Mouse (Mus musculus): ENCODE measurements around the gene Ephb3. TPM values are rescaled to one million over a fixed set of nuclear protein-coding genes. Genes with fewer than 3 reads are reported as not detected.
"Not testable (repeated sequence)": the region's sequence is repeated elsewhere in the genome, so short reads cannot be mapped to it uniquely, and the experiment has no call there.

Ephb3 gene
- total RNA-seq (2021) = 10 to 100 TPM in 1 of 2 experiments, 1 to 10 TPM in 1; 6.1 to 11.8 TPM
- long read RNA-seq, experiment 1, full-length matches to known transcripts = 18 of 25 reads
- long read RNA-seq, experiment 1, partial matches to known transcripts = 4 of 25 reads
- long read RNA-seq, experiment 1, other reads (novel, unspliced or antisense) = 3 of 25 reads
- long read RNA-seq, experiment 2, full-length matches to known transcripts = 5 of 10 reads
- long read RNA-seq, experiment 2, partial matches to known transcripts = 2 of 10 reads
- long read RNA-seq, experiment 2, other reads (novel, unspliced or antisense) = 3 of 10 reads

- peak; percentile 99 for DNase-seq
Observed at GRCm38 (mm10) chr16:21204367-21205092, at the start of gene Ephb3. Gene Ephb3 (plus strand): TSS chr16:21204755.

- DNase-seq = not testable (repeated sequence)
Observed at GRCm38 (mm10) chr16:21156261-21156660, 48.3 kb upstream of the Ephb3 start.

GRCm38 (mm10) chr16:21159226-21159625, 45.3 kb upstream of the Ephb3 start:
- DNase-seq = not testable (repeated sequence)

GRCm38 (mm10) chr16:21163423-21163822, 41.1 kb upstream of the Ephb3 start:
- DNase-seq = not testable (repeated sequence)

DNA sequence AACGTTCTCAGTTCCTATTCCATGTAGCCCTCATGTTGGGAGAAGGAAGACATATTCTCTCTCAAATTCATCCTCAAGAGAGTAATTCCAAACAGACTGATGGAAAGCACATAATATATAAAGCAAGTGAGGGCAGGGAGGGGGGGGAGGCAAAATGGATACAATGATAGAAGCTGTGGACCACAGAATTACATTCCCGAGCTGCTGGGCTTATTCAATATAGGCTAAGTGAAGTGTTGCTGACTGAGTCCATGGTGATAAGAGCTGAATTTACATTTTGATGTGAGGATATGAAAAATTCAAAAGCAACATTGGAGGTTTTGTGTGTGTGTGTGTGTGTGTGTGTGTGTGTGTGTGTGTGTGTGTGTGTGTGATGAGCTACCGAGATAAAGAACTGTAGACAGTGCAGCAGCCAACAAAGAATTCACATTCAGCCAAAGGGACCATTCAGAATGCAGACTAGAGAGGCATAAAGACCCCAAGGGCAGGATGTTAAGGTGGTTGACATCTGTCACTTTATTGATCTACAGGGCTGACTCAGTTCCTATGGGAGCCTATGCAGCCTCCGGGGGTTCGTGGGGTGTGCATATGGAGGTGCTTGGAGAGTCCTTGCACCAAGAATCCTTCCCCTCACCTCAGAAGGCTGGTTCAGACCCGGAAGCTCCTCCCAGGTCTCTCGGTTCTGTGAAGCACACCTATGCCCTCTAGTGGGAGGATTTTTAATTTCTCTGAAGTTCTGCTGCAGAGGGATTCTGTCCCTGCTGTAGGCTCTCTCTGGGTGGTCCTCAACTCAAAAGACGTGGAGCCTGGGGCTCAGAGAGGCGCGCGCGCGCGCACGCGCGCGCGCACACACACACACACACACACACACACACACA, 39.0 kb upstream of the Ephb3 start:
- DNase-seq = not testable (repeated sequence)

GRCm38 (mm10) chr16:21168730-21169129, 35.8 kb upstream of the Ephb3 start:
- no peak for DNase-seq

DNA sequence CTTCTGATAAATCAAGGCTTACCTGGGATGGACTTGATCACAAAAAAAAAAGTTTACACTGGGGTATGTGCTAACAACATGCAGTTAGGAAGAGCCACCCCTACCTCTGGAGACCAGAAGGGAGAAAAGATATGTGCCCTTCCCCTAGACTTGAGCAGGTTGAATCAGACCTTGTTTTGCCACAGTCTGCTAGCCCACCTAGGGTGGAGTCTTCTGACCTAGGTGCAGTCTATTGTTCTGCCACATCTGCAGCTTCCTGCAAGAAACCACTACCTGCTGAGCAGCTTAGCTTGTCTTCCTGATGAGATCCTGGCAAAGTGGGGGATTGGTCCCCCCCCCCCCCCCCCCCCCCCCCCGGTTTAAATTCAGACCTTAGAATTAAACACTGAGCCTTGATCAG, 29.3 kb upstream of the Ephb3 start:
- no peak for DNase-seq

- no peak for DNase-seq
Observed at GRCm38 (mm10) chr16:21182108-21182507, 22.4 kb upstream of the Ephb3 start.

GRCm38 (mm10) chr16:21184697-21185096, 19.9 kb upstream of the Ephb3 start:
- DNase-seq = no peak

DNA sequence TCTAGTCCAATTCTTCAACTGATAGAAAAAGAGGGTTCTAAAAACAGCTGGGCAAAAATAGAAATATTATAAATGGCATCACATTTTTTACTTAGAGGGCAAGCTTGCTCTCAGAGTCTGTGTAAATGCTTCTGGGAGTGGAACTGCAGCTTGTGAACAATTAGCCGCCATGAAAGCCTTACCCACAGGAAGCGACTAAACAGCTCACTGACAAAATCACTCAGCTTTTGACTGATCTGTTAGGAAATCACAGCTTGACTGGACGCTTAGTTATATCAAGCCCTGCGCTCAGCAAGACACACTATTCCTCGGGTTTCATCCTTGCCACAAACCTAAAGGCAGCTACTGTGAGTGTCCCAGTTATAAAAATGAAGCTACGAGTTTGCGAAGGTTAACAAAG, 17.0 kb upstream of the Ephb3 start:
- DNase-seq = no peak

GRCm38 (mm10) chr16:21188345-21188744, 16.2 kb upstream of the Ephb3 start:
- DNase-seq = no peak

- DNase-seq = no peak
Observed at GRCm38 (mm10) chr16:21191569-21191968, 13.0 kb upstream of the Ephb3 start.

GRCm38 (mm10) chr16:21192509-21193354, 11.8 kb upstream of the Ephb3 start:
- no peak for DNase-seq

DNA sequence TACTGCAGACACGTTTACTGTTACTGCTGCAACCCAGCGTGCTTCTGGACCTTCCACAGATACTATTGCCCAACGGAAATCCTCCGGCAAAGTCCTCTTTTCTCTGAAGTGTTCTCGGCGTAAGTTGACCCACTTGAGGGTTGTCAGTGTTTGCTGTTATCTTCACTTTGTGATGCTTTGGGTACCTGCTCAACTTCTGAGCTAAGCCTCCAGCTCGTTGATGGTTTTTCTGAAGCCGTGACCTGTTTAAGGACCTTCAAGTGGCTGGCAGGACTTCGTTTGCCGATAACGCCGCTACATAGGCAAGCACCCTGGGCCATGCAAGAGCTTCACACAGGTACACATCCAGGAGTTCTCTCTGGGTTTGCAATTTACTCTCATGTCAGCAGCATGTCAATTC, 10.4 kb upstream of the Ephb3 start:
- no peak for DNase-seq

DNA sequence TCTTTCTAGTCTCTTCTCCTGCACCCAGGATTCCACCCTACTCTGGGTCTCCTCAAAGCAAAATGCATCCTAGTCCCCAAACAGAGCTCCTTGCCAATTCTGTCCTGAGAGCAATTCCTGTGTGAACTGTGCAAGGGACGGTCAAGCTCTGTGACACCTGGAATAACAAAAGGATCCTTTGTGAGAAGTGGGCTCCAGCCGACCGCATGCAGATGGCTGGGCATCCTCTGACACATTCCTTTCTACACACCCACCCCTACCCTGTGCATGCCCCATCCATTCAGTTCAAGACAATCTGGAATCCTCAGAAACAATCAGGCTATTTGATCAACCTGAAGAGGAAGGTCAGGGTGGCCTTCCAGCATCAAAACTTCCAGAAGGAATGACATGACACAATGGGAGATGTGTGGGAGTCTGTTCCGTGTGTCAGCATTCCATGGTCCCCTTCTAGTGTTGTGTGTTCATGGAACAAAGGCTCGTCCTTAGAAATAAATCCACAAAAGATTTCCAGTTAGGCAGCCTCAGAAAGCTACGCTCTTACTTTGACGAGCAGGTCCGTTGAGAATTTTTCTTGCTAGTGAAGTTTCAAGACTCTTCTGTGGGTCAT, 9.2 kb upstream of the Ephb3 start:
- no peak for DNase-seq

- DNase-seq = no peak
Observed at GRCm38 (mm10) chr16:21196576-21196975, 8.0 kb upstream of the Ephb3 start.

- DNase-seq = no peak
Observed at GRCm38 (mm10) chr16:21197542-21197941, 7.0 kb upstream of the Ephb3 start.

GRCm38 (mm10) chr16:21198006-21198405, 6.5 kb upstream of the Ephb3 start:
- no peak for DNase-seq

- DNase-seq = peak; percentile 15
Observed at GRCm38 (mm10) chr16:21198529-21198928, 6.0 kb upstream of the Ephb3 start.

- no peak for DNase-seq
Observed at GRCm38 (mm10) chr16:21199426-21199825, 5.1 kb upstream of the Ephb3 start.

DNA sequence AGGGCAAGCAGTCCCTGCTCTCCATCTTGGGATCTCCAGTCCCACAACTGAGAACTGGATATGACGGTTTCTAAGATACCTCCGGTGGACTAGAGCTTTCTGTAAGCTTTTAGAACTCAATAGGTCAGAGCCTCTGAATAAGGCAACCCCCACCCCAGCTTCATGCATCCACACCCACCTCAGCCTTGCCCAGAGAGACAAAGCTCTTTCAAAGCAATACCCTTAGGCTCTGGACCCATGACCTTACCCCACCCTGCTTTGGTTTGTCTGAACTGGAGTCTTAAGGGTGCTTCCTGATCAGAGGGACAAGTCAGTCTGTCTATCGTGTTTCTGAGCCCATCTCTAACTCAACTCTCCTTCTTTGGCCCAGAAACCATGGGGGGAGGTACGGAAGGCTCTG, 1.8 kb upstream of the Ephb3 start:
- no peak for DNase-seq
